Mouse (Mus musculus) lung, embryonic 16.5 days (tissue): ENCODE measurements at regions not wholly inside any gene's neighbourhood (a gene's known extent, or its start where the extent isn't known, plus 50 kb on each side); places are given as distances from the start of the nearest gene placed in this dataset.

Source experiments
- ATAC-seq: fragments of 200-750 bp; cut with Nextera tagmentation; 2 replicates; pipeline ENCODE4 v1.8.0; 2017; ENCODE audit warnings: low read depth, mild to moderate bottlenecking, moderate library complexity
- H3K27ac ChIP-seq: fragments of 300-500 bp; sonication (generic); 2 replicates; pipeline ENCODE4 v1.5.1; 2014; ENCODE audit warnings: mild to moderate bottlenecking, control low read depth, low read length
- H3K27me3 ChIP-seq: fragments of 300-500 bp; sonication (generic); 2 replicates; pipeline ENCODE4 v1.6.1; 2014; ENCODE audit warnings: low read depth, low read length, mixed read lengths; ENCODE audit not compliant: control insufficient read depth, insufficient read depth
- H3K36me3 ChIP-seq: fragments of 300-500 bp; sonication (generic); 2 replicates; pipeline ENCODE4 v1.6.1; 2014; ENCODE audit warnings: low read length; ENCODE audit not compliant: control insufficient read depth, insufficient read depth
- H3K4me1 ChIP-seq: fragments of 300-500 bp; sonication (generic); replicated peaks from 2 replicates; pipeline ENCODE4 v1.6.1; 2014; ENCODE audit warnings: low read length, mixed read lengths; ENCODE audit not compliant: control insufficient read depth, insufficient read depth
- H3K4me2 ChIP-seq: fragments of 300-500 bp; sonication (generic); 2 replicates; pipeline ENCODE4 v1.6.1; 2014; ENCODE audit warnings: low read depth, low read length, control low read depth
- H3K4me3 ChIP-seq: fragments of 300-500 bp; sonication (generic); 2 replicates; pipeline ENCODE4 v1.5.1; 2014; ENCODE audit warnings: mild to moderate bottlenecking, low read length, control low read depth
- H3K9ac ChIP-seq: fragments of 300-500 bp; sonication (generic); 2 replicates; pipeline ENCODE4 v1.6.1; 2014; ENCODE audit warnings: low read length, control low read depth
- H3K9me3 ChIP-seq: fragments of 300-500 bp; sonication (generic); 2 replicates; pipeline ENCODE4 v1.6.1; 2016; ENCODE audit warnings: low read length; ENCODE audit not compliant: control insufficient read depth
- WGBS: fragments of 180-500 bp; shearing (Covaris S2); extraction: QIAGEN DNeasy Blood & Tissue Kit; methylation state at CpG from one replicate; pipeline ENCODE4 v1.1.7; 2014; 5-methylcytosine and 5-hydroxymethylcytosine counted together

DNA sequence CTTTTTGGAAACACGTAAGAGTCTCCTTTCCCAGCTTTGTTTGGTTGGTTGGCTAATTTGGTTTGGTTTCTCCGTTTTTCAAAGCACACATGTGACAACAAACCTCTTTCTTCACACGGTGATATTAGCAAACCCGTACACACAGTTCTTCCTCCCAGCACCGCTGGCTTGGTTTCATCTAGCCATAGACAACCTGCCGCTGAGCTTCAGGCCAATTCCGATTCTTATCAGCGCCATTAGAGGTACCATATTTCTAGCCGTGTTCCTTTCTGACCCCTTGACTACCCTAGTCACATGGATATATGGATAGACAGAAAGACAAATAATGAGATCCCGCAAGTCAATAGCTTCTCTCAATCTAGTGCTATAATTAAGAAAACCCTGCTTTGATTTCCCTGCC, 129.2 kb upstream of the Arid1b start:
- Histone ChIP-seq H3K4me2 (no peak overlapping the region), H3K4me3 (no peak overlapping the region), H3K36me3 (no peaks in the 10 kb centered on the region), H3K9me3 (no peaks in the 10 kb centered on the region), H3K27me3 (no peaks in the 10 kb centered on the region), H3K27ac (no peak overlapping the region), H3K4me1 (peaks cover 10% of the 10 kb centered on the region), H3K9ac (no peak overlapping the region)
- ATAC-seq, result no peak
- WGBS, result 77% methylated on average over 10 of the region's 10 CpGs

- peak overlapping the region; percentile 31 for H3K4me3 ChIP-seq
- H3K36me3 ChIP-seq, result no peaks in the 10 kb centered on the region
- ATAC-seq, result no peak
- peak overlapping the region; percentile 46 for H3K4me2 ChIP-seq
- H3K27ac ChIP-seq, result no peak overlapping the region
- no peaks in the 10 kb centered on the region for H3K27me3 ChIP-seq
- H3K9ac ChIP-seq, result peak overlapping the region; percentile 2; the same call in 1 of the 2 replicates
- WGBS, result 22% methylated on average over 10 of the region's 10 CpGs
- H3K4me1 ChIP-seq, result peaks cover 10% of the 10 kb centered on the region
- no peaks in the 10 kb centered on the region for H3K9me3 ChIP-seq
Observed at GRCm38 (mm10) chr17:4865621-4866020, 128.5 kb upstream of the Arid1b start.

DNA sequence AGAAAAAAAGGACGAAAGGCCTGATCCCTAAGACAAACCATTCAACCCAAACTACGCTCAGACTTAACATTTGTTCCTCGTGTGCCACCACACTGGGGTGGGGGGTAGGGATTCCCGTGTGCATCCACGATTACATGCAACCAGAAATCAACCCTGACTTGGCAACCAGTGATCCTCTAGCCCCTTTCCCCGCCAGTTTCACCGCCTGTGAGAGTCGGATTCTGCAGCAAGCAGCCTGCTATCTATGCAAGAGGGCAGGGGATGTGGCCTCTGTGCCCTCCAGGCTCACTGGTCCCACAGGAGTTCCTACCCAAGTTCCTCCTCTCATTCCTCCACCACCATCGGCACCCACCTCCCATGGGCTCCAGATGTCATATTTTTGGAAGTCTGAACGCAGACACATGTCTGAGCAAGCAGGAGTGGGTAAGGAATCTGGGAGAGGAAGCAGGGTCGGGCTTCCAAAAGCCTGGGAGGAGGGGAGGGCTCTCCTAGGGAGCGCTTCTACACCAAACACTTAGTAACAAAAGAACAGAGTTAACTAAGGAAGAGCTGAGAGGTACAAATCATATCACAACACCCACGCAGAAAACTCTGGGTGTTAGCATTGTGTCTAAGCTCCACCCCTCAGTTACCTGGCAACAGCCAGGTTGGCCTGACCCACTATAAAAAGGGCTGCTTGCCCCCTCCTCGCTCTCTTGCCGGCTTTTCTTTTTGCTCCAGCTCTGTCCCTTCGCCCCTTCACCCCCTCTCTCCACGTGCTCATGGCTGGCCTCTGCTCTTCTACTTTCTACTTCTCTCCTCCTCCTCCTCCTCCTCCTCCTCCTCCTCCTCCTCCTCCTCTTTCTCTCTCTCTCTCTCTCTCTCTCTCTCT, 127.9 kb upstream of the Arid1b start:
- no peaks in the 10 kb centered on the region for H3K9me3 ChIP-seq
- peak overlapping the region; percentile 46 for H3K4me2 ChIP-seq
- peaks cover 10% of the 10 kb centered on the region for H3K4me1 ChIP-seq
- no peaks in the 10 kb centered on the region for H3K36me3 ChIP-seq
- 35% methylated on average over 17 of the region's 17 CpGs for WGBS
- 0 out of 2 replicates have a peak overlapping the region, but pooled peaks have one; percentile 2 for H3K9ac ChIP-seq
- no peak overlapping the region for H3K27ac ChIP-seq
- peak; percentile 51; the same call in 1 of the 2 replicates for ATAC-seq
- H3K4me3 ChIP-seq, result peak overlapping the region; percentile 31; the same call in 1 of the 2 replicates
- H3K27me3 ChIP-seq, result no peaks in the 10 kb centered on the region

GRCm38 (mm10) chr17:4867083-4867482, 127.0 kb upstream of the Arid1b start:
- Histone ChIP-seq H3K36me3 (no peaks in the 10 kb centered on the region), H3K27me3 (no peaks in the 10 kb centered on the region), H3K4me1 (peaks cover 10% of the 10 kb centered on the region), H3K9ac (no peak overlapping the region), H3K9me3 (no peaks in the 10 kb centered on the region), H3K27ac (no peak overlapping the region), H3K4me2 (no peak overlapping the region), H3K4me3 (no peak overlapping the region)
- no peak for ATAC-seq
- 87% methylated on average over 5 of the region's 5 CpGs for WGBS

GRCm38 (mm10) chr17:4867754-4868445, 126.2 kb upstream of the Arid1b start:
- Histone ChIP-seq H3K4me2 (no peak overlapping the region), H3K4me1 (peaks cover 10% of the 10 kb centered on the region), H3K9me3 (no peaks in the 10 kb centered on the region), H3K9ac (no peak overlapping the region), H3K27me3 (no peaks in the 10 kb centered on the region), H3K27ac (peak overlapping the region; percentile 39; the same call in 1 of the 2 replicates), H3K36me3 (no peaks in the 10 kb centered on the region), H3K4me3 (no peak overlapping the region)
- WGBS, result 57% methylated on average over 9 of the region's 9 CpGs
- ATAC-seq, result peak; percentile 70

GRCm38 (mm10) chr17:4868446-4868825, 125.7 kb upstream of the Arid1b start:
- Histone ChIP-seq H3K4me1 (peaks cover 10% of the 10 kb centered on the region), H3K27ac (peak overlapping the region; percentile 36; the same call in 1 of the 2 replicates)

DNA sequence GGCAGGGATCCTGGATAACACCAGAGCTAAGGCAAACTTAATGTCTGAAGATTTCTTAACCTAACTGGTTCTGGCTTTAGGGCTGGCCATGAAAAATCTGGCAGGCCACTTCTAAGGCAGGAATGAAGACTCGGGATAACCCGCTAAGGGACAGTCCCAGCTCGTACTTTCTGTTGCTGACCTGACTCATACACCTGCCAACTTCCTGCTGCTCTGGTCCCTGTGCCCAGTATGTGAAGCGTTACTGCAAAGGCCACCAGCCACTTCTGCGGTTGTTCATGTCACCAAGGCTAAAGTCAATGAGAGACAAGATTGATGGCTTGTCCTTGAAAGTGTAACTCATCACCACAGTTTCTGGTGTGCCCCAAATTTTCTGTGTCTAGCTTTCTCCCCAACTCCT, 125.3 kb upstream of the Arid1b start:
- no peak for ATAC-seq
- no peak overlapping the region for H3K4me3 ChIP-seq
- no peaks in the 10 kb centered on the region for H3K36me3 ChIP-seq
- peaks cover 10% of the 10 kb centered on the region for H3K4me1 ChIP-seq
- no peaks in the 10 kb centered on the region for H3K27me3 ChIP-seq
- H3K27ac ChIP-seq, result peak overlapping the region; percentile 36; the same call in 1 of the 2 replicates
- 77% methylated on average over 5 of the region's 5 CpGs for WGBS
- no peak overlapping the region for H3K4me2 ChIP-seq
- no peaks in the 10 kb centered on the region for H3K9me3 ChIP-seq
- no peak overlapping the region for H3K9ac ChIP-seq

More at GRCm38 (mm10) chr17:4868446-4868825, 125.7 kb upstream of the Arid1b start:
- Histone ChIP-seq H3K27me3 (no peaks in the 10 kb centered on the region), H3K9ac (no peak overlapping the region), H3K9me3 (no peaks in the 10 kb centered on the region), H3K4me3 (no peak overlapping the region), H3K4me2 (no peak overlapping the region), H3K36me3 (no peaks in the 10 kb centered on the region)
- WGBS, result 76% methylated on average over 10 of the region's 10 CpGs
- ATAC-seq, result 0 out of 2 replicates have a peak, but pooled peaks have one; percentile 13

GRCm38 (mm10) chr17:4871267-4871666, 122.9 kb upstream of the Arid1b start:
- Histone ChIP-seq H3K4me2 (no peak overlapping the region), H3K27me3 (no peaks in the 10 kb centered on the region), H3K27ac (no peak overlapping the region), H3K36me3 (no peaks in the 10 kb centered on the region), H3K9ac (no peak overlapping the region), H3K4me1 (peaks cover 2% of the 10 kb centered on the region), H3K4me3 (no peak overlapping the region), H3K9me3 (no peaks in the 10 kb centered on the region)
- 64% methylated on average over 2 of the region's 2 CpGs for WGBS
- no peak for ATAC-seq

GRCm38 (mm10) chr17:4874459-4874858, 119.7 kb upstream of the Arid1b start:
- Histone ChIP-seq H3K36me3 (no peaks in the 10 kb centered on the region), H3K9ac (no peak overlapping the region), H3K27me3 (no peaks in the 10 kb centered on the region), H3K9me3 (no peaks in the 10 kb centered on the region), H3K4me1 (no peaks in the 10 kb centered on the region), H3K4me2 (no peak overlapping the region), H3K27ac (no peak overlapping the region), H3K4me3 (no peak overlapping the region)
- ATAC-seq, result no peak
- WGBS, result 81% methylated on average over 2 of the region's 2 CpGs
